Mouse (Mus musculus) midbrain, embryonic 14.5 days (tissue): Measurements from ENCODE around the gene Rpl15. TPM values are rescaled to one million over a fixed set of nuclear protein-coding genes. Genes with fewer than 3 reads are reported as not detected.
"Not testable (repeated sequence)": the region's sequence is repeated elsewhere in the genome, so short reads cannot be mapped to it uniquely, and the experiment has no call there.

Experiments used
- ATAC-seq: fragments of 200-750 bp; cut with Nextera tagmentation; 2 replicates; pipeline ENCODE4 v1.8.0; 2017; ENCODE audit warnings: moderate number of reproducible peaks, moderate library complexity; ENCODE audit not compliant: low FRiP score, low TSS enrichment
- DNase-seq: peaks from one replicate; pipeline ENCODE4 v3.0.0-alpha.2; 2015
- H3K27ac ChIP-seq: fragments of 300-500 bp; sonication (generic); replicated peaks from 2 replicates; pipeline ENCODE4 v1.5.1; 2014; ENCODE audit warnings: mild to moderate bottlenecking, low read depth, low read length, moderate library complexity
- H3K27me3 ChIP-seq: fragments of 300-500 bp; sonication (generic); 2 replicates; pipeline ENCODE4 v1.6.1; 2014; ENCODE audit warnings: low read length, control low read depth, mixed read lengths; ENCODE audit not compliant: control insufficient read depth, insufficient read depth
- H3K36me3 ChIP-seq: fragments of 300-500 bp; sonication (generic); 2 replicates; pipeline ENCODE4 v1.6.1; 2014; ENCODE audit warnings: low read length, control low read depth; ENCODE audit not compliant: control insufficient read depth, insufficient read depth
- H3K4me1 ChIP-seq: fragments of 300-500 bp; sonication (generic); 2 replicates; pipeline ENCODE4 v1.6.1; 2014; ENCODE audit warnings: mild to moderate bottlenecking, antibody characterized with exemption, low read length, control low read depth; ENCODE audit not compliant: control insufficient read depth, insufficient read depth
- H3K4me2 ChIP-seq: fragments of 300-500 bp; sonication (generic); 2 replicates; pipeline ENCODE4 v1.6.1; 2014; ENCODE audit warnings: mild to moderate bottlenecking, low read length, moderate library complexity
- H3K4me3 ChIP-seq: fragments of 300-500 bp; sonication (generic); replicated peaks from 2 replicates; pipeline ENCODE4 v1.5.1; 2014; ENCODE audit warnings: low read depth, low read length
- H3K9ac ChIP-seq: fragments of 300-500 bp; sonication (generic); replicated peaks from 2 replicates; pipeline ENCODE4 v1.6.1; 2014; ENCODE audit warnings: mild to moderate bottlenecking, low read length, moderate library complexity
- H3K9me3 ChIP-seq: fragments of 300-500 bp; sonication (generic); 2 replicates; pipeline ENCODE4 v1.6.1; 2016; ENCODE audit warnings: low read length, control low read depth, mixed read lengths; ENCODE audit not compliant: control insufficient read depth
- WGBS: fragments of 180-500 bp; shearing (Covaris S2); extraction: QIAGEN DNeasy Blood & Tissue Kit; methylation state at CpG from one replicate; pipeline ENCODE4 v1.1.7; 2014; 5-methylcytosine and 5-hydroxymethylcytosine counted together
- polyA plus RNA-seq: library from polyadenylated mRNA; unstranded; fragments of >200 nt; fragmentation: Nextera tagmentation; extraction: Ambion mirVana; gene quantifications from 2 replicates; pipeline ENCODE4 v1.2.1, GENCODE M21; 2014

Rpl15 gene
- polyA plus RNA-seq, 1 experiment from 2014 or later, result 350 TPM

GRCm38 (mm10) chr14:18271666-18272065 lies 475 bp upstream of the Rpl15 start:
- peaks cover 12% of the 10 kb centered on the region for H3K4me1 ChIP-seq
- ATAC-seq (no peak), DNase-seq (no peak)
- H3K9me3 ChIP-seq, result no peaks in the 10 kb centered on the region
- peaks cover 22% of the 10 kb centered on the region for H3K36me3 ChIP-seq
- H3K27ac ChIP-seq, result peak overlapping the region; percentile 83; the same call in 1 of the 2 replicates
- peak overlapping the region; percentile 61 for H3K4me2 ChIP-seq
- H3K4me3 ChIP-seq, result peak overlapping the region; percentile 83
- H3K9ac ChIP-seq, result peak overlapping the region; percentile 95; the same call in 1 of the 2 replicates
- WGBS, result 7% methylated on average over 7 of the region's 7 CpGs
- no peaks in the 10 kb centered on the region for H3K27me3 ChIP-seq

- H3K36me3 ChIP-seq, result peaks cover 29% of the 10 kb centered on the region
- not testable (repeated sequence) for H3K27me3 ChIP-seq, H3K9me3 ChIP-seq
- H3K9ac ChIP-seq, result peak overlapping the region; percentile 95
- ATAC-seq, result peak; percentile 0; the same call in 1 of the 2 replicates
- H3K4me3 ChIP-seq, result peak overlapping the region; percentile 83
- peaks cover 12% of the 10 kb centered on the region for H3K4me1 ChIP-seq
- WGBS, result under 1% methylated on average over 20 of the region's 24 CpGs
- H3K27ac ChIP-seq, result peak overlapping the region; percentile 87
- H3K4me2 ChIP-seq, result peak overlapping the region; percentile 71
- DNase-seq, result peak; percentile 41
These were observed 1.2 kb downstream of the Rpl15 start for GRCm38 (mm10) chr14:18269947-18270528.

- Histone ChIP-seq H3K4me3 (no peak overlapping the region), H3K36me3 (peaks cover 31% of the 10 kb centered on the region), H3K4me1 (no peaks in the 10 kb centered on the region), H3K9ac (no peak overlapping the region), H3K9me3 (no peaks in the 10 kb centered on the region), H3K27ac (no peak overlapping the region), H3K4me2 (no peak overlapping the region), H3K27me3 (no peaks in the 10 kb centered on the region)
- DNase-seq, result peak; percentile 47
- no peak for ATAC-seq
- WGBS, result 66% methylated on average over 4 of the region's 4 CpGs
These were observed 7.8 kb downstream of the Rpl15 start for GRCm38 (mm10) chr14:18263427-18263826.

- Histone ChIP-seq H3K9ac (no peak overlapping the region), H3K9me3 (no peaks in the 10 kb centered on the region), H3K36me3 (0 out of 2 replicates have a peak, but pooled peaks cover 10% of the 10 kb centered on the region), H3K4me1 (no peaks in the 10 kb centered on the region), H3K4me3 (no peak overlapping the region), H3K4me2 (no peak overlapping the region), H3K27ac (no peak overlapping the region), H3K27me3 (no peaks in the 10 kb centered on the region)
- 89% methylated on average over 3 of the region's 3 CpGs for WGBS
- ATAC-seq, result no peak
- DNase-seq, result no peak
These were observed 10.0 kb downstream of the Rpl15 start for GRCm38 (mm10) chr14:18261203-18261602.

- no peaks in the 10 kb centered on the region for H3K4me1 ChIP-seq
- no peak overlapping the region for H3K27ac ChIP-seq
- no peak overlapping the region for H3K4me2 ChIP-seq
- no peaks in the 10 kb centered on the region for H3K27me3 ChIP-seq
- ATAC-seq, result no peak
- no peak overlapping the region for H3K4me3 ChIP-seq
- WGBS, result 84% methylated on average over 21 of the region's 21 CpGs
- no peak for DNase-seq
- no peaks in the 10 kb centered on the region for H3K9me3 ChIP-seq
- no peaks in the 10 kb centered on the region for H3K36me3 ChIP-seq
- H3K9ac ChIP-seq, result no peak overlapping the region
These were observed 28.5 kb downstream of the Rpl15 start for GRCm38 (mm10) chr14:18242638-18243130.

- WGBS, result 87% methylated on average over 4 of the region's 4 CpGs
- no peak overlapping the region for H3K9ac ChIP-seq
These were observed 29.4 kb downstream of the Rpl15 start for GRCm38 (mm10) chr14:18241786-18242185.

GRCm38 (mm10) chr14:18240132-18240531 lies 31.1 kb downstream of the Rpl15 start:
- Histone ChIP-seq H3K27ac (no peak overlapping the region), H3K9me3 (no peaks in the 10 kb centered on the region)
- 75% methylated on average over 7 of the region's 7 CpGs for WGBS

More at GRCm38 (mm10) chr14:18241786-18242185, 29.4 kb downstream of the Rpl15 start:
- DNase-seq (no peak), ATAC-seq (no peak)
- no peaks in the 10 kb centered on the region for H3K9me3 ChIP-seq
- no peak overlapping the region for H3K27ac ChIP-seq
- no peak overlapping the region for H3K4me2 ChIP-seq
- no peaks in the 10 kb centered on the region for H3K36me3 ChIP-seq
- no peaks in the 10 kb centered on the region for H3K4me1 ChIP-seq
- H3K4me3 ChIP-seq, result no peak overlapping the region
- no peaks in the 10 kb centered on the region for H3K27me3 ChIP-seq

GRCm38 (mm10) chr14:18238750-18239731 lies 32.1 kb downstream of the Rpl15 start, which contains the start of gene Nr1d2:
TSS of gene Nr1d2 (minus strand) at chr14:18239127.
- Histone ChIP-seq H3K9me3 (no peaks in the 10 kb centered on the region), H3K36me3 (no peaks in the 10 kb centered on the region), H3K27ac (peak within 1 kb of the TSS; percentile 82), H3K4me2 (peak within 1 kb of the TSS; percentile 79), H3K27me3 (no peaks in the 10 kb centered on the region), H3K4me3 (peak within 1 kb of the TSS; percentile 83), H3K4me1 (no peaks in the 10 kb centered on the region), H3K9ac (peak within 1 kb of the TSS; percentile 54)
- under 1% methylated on average over 55 of the region's 66 CpGs for WGBS
- ATAC-seq (peak; percentile 91), DNase-seq (peak; percentile 96)

More at GRCm38 (mm10) chr14:18240132-18240531, 31.1 kb downstream of the Rpl15 start:
- Histone ChIP-seq H3K27me3 (no peaks in the 10 kb centered on the region), H3K9ac (no peak overlapping the region), H3K4me3 (no peak overlapping the region), H3K36me3 (no peaks in the 10 kb centered on the region), H3K4me2 (no peak overlapping the region), H3K4me1 (no peaks in the 10 kb centered on the region)
- ATAC-seq (no peak), DNase-seq (no peak)
